Mouse (Mus musculus): ENCODE measurements around the gene Noct.
"Not testable (repeated sequence)": the region's sequence is repeated elsewhere in the genome, so short reads cannot be mapped to it uniquely, and the experiment has no call there.

DNA sequence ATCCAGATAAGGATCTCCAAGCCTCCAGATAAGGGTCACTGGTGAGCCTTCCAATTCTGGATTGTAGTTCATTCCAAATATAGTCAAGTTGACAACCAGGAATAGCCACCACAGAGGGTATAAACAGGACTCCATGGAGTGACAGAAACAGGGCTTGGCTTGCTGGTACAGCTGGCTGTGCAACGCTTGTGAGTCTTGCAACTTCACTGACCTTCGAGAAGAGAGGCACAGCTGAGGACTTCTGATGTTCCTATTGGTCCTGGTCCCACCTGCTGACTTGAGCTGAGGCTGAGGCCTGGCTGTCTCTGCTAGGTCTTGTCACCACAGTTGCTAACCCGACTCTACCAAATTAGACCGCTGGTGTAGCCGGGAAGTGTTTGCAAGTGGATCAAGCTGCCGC lies 5.9 kb upstream of the Noct start:
- TF ChIP-seq CTCF (IDR thresholded peaks at IDR 0.05; ENCODE audit: extremely low read depth, insufficient read depth, insufficient read length, insufficient replicate concordance); POLR2A (IDR thresholded peaks at IDR 0.05; ENCODE audit: low read depth, low read length): not testable (repeated sequence)
